Mouse (Mus musculus) CH12.LX (cell line): ENCODE measurements around the gene Gm9821. TPM values are rescaled to one million over a fixed set of nuclear protein-coding genes. Genes with fewer than 3 reads are reported as not detected.

ENCODE experiments used
- DNase-seq: peaks from one replicate; pipeline ENCODE4 v3.0.0-alpha.2; 2013; ENCODE audit errors: extremely low read depth
- H3K27ac ChIP-seq: 2 replicates; pipeline ENCODE4 v1.5.1; 2012; ENCODE audit warnings: low read depth, mild to moderate bottlenecking, control low read depth, moderate library complexity; ENCODE audit not compliant: insufficient read depth
- H3K27me3 ChIP-seq: replicated peaks from 2 replicates; pipeline ENCODE3; 2012; ENCODE audit warnings: inconsistent platforms
- H3K36me3 ChIP-seq, 2 experiments: replicated peaks in 1 of 2; 2 replicates each; pipeline versions ENCODE3 to v1.6.1; 2012; ENCODE audit warnings: inconsistent platforms in 1 of 2, low read length in 1 of 2, mild to moderate bottlenecking in 1 of 2, mixed read lengths in 1 of 2, moderate library complexity in 1 of 2; ENCODE audit not compliant: control insufficient read depth in 1 of 2, insufficient read depth in 1 of 2
- H3K4me1 ChIP-seq, 2 experiments: 2 replicates each; pipeline ENCODE4 v1.6.1; 2012; ENCODE audit warnings: inconsistent platforms in 1 of 2, moderate library complexity in 1 of 2; ENCODE audit not compliant: insufficient read depth in 2 of 2, control insufficient read depth in 1 of 2
- H3K4me2 ChIP-seq: 2 replicates; pipeline ENCODE4 v1.6.1; 2012; ENCODE audit warnings: low read depth, mild to moderate bottlenecking, control low read depth; ENCODE audit not compliant: poor library complexity, insufficient read depth, severe bottlenecking
- H3K4me3 ChIP-seq, 3 experiments: fragments of 150-350 bp in 1 of 3; sonication (generic) in 1 of 3; replicated peaks in 1 of 3; 2 replicates each; pipeline versions ENCODE3 to v1.5.1; 2011 to 2012; ENCODE audit warnings: low read depth in 2 of 3, low read length in 2 of 3, mild to moderate bottlenecking in 2 of 3, moderate library complexity in 2 of 3, control low read depth in 1 of 3, improper control_type of control experiment in 1 of 3, inconsistent platforms in 1 of 3, mixed read lengths in 1 of 3; ENCODE audit not compliant: poor library complexity in 1 of 3
- H3K79me2 ChIP-seq: replicated peaks from 2 replicates; pipeline ENCODE4 v1.6.1; 2012; ENCODE audit warnings: mild to moderate bottlenecking, moderate library complexity; ENCODE audit not compliant: control insufficient read depth, poor library complexity, insufficient read depth, severe bottlenecking; ENCODE audit errors: extremely low read depth
- H3K9ac ChIP-seq: 2 replicates; pipeline ENCODE4 v1.6.1; 2012; ENCODE audit warnings: low read depth, mild to moderate bottlenecking, control low read depth, moderate library complexity; ENCODE audit not compliant: insufficient read depth
- H3K9me3 ChIP-seq: replicated peaks from 2 replicates; pipeline ENCODE3; 2012; ENCODE audit warnings: low read length, inconsistent platforms, mixed read lengths
- BHLHE40 ChIP-seq: IDR thresholded peaks from 2 replicates; pipeline ENCODE4 v1.6.1; 2011; ENCODE audit warnings: mild to moderate bottlenecking, low read depth, low read length, improper control_type of control experiment
- CTCF ChIP-seq, 2 experiments: IDR thresholded peaks in 1 of 2; conservative IDR thresholded peaks in 1 of 2; 2 replicates each; pipeline ENCODE4 v1.5.1; 2011 to 2012; ENCODE audit warnings: low read depth in 2 of 2, low read length in 2 of 2, improper control_type of control experiment in 1 of 2, inconsistent platforms in 1 of 2, mild to moderate bottlenecking in 1 of 2, moderate library complexity in 1 of 2
- ELF1 ChIP-seq: IDR thresholded peaks from 2 replicates; pipeline ENCODE4 v1.6.1; 2014; ENCODE audit warnings: low read depth, mild to moderate bottlenecking, inconsistent platforms, low read length, improper control_type of control experiment
- EP300 ChIP-seq: IDR thresholded peaks from 2 replicates; pipeline ENCODE4 v1.6.1; 2011; ENCODE audit warnings: low read length, improper control_type of control experiment
- HCFC1 ChIP-seq: IDR thresholded peaks from 2 replicates; pipeline ENCODE4 v1.6.1; 2012; ENCODE audit warnings: low read depth, mild to moderate bottlenecking, inconsistent platforms, low read length, improper control_type of control experiment
- JUN ChIP-seq: IDR thresholded peaks from 2 replicates; pipeline ENCODE4 v1.6.1; 2011; ENCODE audit warnings: low read depth, mild to moderate bottlenecking, low read length, improper control_type of control experiment, moderate library complexity; ENCODE audit not compliant: insufficient read depth
- JUND ChIP-seq: conservative IDR thresholded peaks from 2 replicates; pipeline ENCODE4 v1.6.1; 2011; ENCODE audit warnings: low read depth, low read length, improper control_type of control experiment
- MAFK ChIP-seq: IDR thresholded peaks from 2 replicates; pipeline ENCODE4 v1.6.1; 2011; ENCODE audit warnings: low read length, improper control_type of control experiment; ENCODE audit not compliant: insufficient replicate concordance
- MAX ChIP-seq: IDR thresholded peaks from 2 replicates; pipeline ENCODE4 v1.6.1; 2011; ENCODE audit warnings: low read length, improper control_type of control experiment
- MAZ ChIP-seq: IDR thresholded peaks from 2 replicates; pipeline ENCODE4 v1.6.1; 2012; ENCODE audit warnings: low read depth, mild to moderate bottlenecking, inconsistent platforms, low read length, improper control_type of control experiment, moderate library complexity
- MEF2A ChIP-seq: IDR thresholded peaks from 2 replicates; pipeline ENCODE4 v1.6.1; 2014; ENCODE audit warnings: low read depth, mild to moderate bottlenecking, inconsistent platforms, low read length, improper control_type of control experiment, borderline replicate concordance
- MXI1 ChIP-seq: IDR thresholded peaks from 2 replicates; pipeline ENCODE4 v1.6.1; 2011; ENCODE audit warnings: mild to moderate bottlenecking, low read depth, low read length, improper control_type of control experiment
- NELFE ChIP-seq: IDR thresholded peaks from 2 replicates; pipeline ENCODE4 v1.6.1; 2011; ENCODE audit warnings: low read depth, low read length, improper control_type of control experiment
- PAX5 ChIP-seq: IDR thresholded peaks from 2 replicates; pipeline ENCODE4 v1.6.1; 2012; ENCODE audit warnings: low read length, inconsistent platforms, mixed read lengths
- POLR2A ChIP-seq: IDR thresholded peaks from 2 replicates; pipeline ENCODE4 v1.6.1; 2011; ENCODE audit warnings: low read depth, mild to moderate bottlenecking, improper control_type of control experiment, low read length
- POLR2AphosphoS2 ChIP-seq: IDR thresholded peaks from 2 replicates; pipeline ENCODE4 v1.6.1; 2011; ENCODE audit warnings: low read depth, low read length, improper control_type of control experiment
- RAD21 ChIP-seq: IDR thresholded peaks from 2 replicates; pipeline ENCODE4 v1.6.1; 2011; ENCODE audit warnings: low read depth, mild to moderate bottlenecking, low read length, improper control_type of control experiment, moderate library complexity
- RCOR1 ChIP-seq: conservative IDR thresholded peaks from 2 replicates; pipeline ENCODE4 v1.6.1; 2012; ENCODE audit warnings: low read depth, mild to moderate bottlenecking, inconsistent platforms, low read length, improper control_type of control experiment
- SIN3A ChIP-seq: IDR thresholded peaks from 2 replicates; pipeline ENCODE4 v1.6.1; 2012; ENCODE audit warnings: low read length, improper control_type of control experiment, inconsistent platforms
- SMC3 ChIP-seq: IDR thresholded peaks from 2 replicates; pipeline ENCODE4 v1.6.1; 2011; ENCODE audit warnings: low read depth, low read length, improper control_type of control experiment
- TCF12 ChIP-seq: IDR thresholded peaks from 2 replicates; pipeline ENCODE4 v1.6.1; 2014; ENCODE audit warnings: low read depth, mild to moderate bottlenecking, inconsistent platforms, low read length, improper control_type of control experiment
- UBTF ChIP-seq: IDR thresholded peaks from 2 replicates; pipeline ENCODE4 v1.6.1; 2012; ENCODE audit warnings: low read depth, mild to moderate bottlenecking, inconsistent platforms, low read length, improper control_type of control experiment, moderate library complexity
- USF1 ChIP-seq: IDR thresholded peaks from 2 replicates; pipeline ENCODE4 v1.6.1; 2014; ENCODE audit warnings: low read depth, mild to moderate bottlenecking, inconsistent platforms, low read length, improper control_type of control experiment
- USF2 ChIP-seq: conservative IDR thresholded peaks from 2 replicates; pipeline ENCODE4 v1.6.1; 2011; ENCODE audit warnings: low read depth, low read length, improper control_type of control experiment
- ZC3H11A ChIP-seq: IDR thresholded peaks from 2 replicates; pipeline ENCODE4 v1.6.1; 2012; ENCODE audit warnings: low read depth, mild to moderate bottlenecking, inconsistent platforms, low read length, improper control_type of control experiment
- ZKSCAN1 ChIP-seq: IDR thresholded peaks from 2 replicates; pipeline ENCODE4 v1.6.1; 2012; ENCODE audit warnings: low read depth, inconsistent platforms, low read length, improper control_type of control experiment, borderline replicate concordance
- ZNF384 ChIP-seq: IDR thresholded peaks from 2 replicates; pipeline ENCODE4 v1.6.1; 2012; ENCODE audit warnings: low read depth, low read length, improper control_type of control experiment, inconsistent platforms
- dilution Hi-C: fragments of 300-500 bp; cut with MboI; formaldehyde crosslinking; loops from 2 replicates; pipeline ENCODE4 v1.14.3; 2020; ENCODE audit warnings: low sequenced_read_pairs; ENCODE audit not compliant: extremely low pct_unique_long_range_greater_than_20kb, extremely low pct_ligation_motif_present
- in situ Hi-C: fragments of 300-500 bp; cut with MboI; formaldehyde crosslinking; loops from 3 replicates; pipeline ENCODE4 v1.14.3; 2019; ENCODE audit warnings: low sequenced_read_pairs, low pct_ligation_motif_present, low pct_unique_long_range_greater_than_20kb, mixed read lengths
- polyA plus RNA-seq: library from polyadenylated mRNA; unstranded; fragments of >175 nt; gene quantifications from 2 replicates; pipeline ENCODE4 v1.2.1, GENCODE M21; 2012; ENCODE audit warnings: low read depth; ENCODE audit not compliant: insufficient read length
- total RNA-seq, 2 experiments: library from RNA; depleted of rRNA; stranded (reverse); fragments of 300-350 nt in 1 of 2; fragments of >200 nt in 1 of 2; gene quantifications; 2 replicates each; pipeline ENCODE4 v1.2.3; 2012 to 2014

The Gm9821 gene
- total and polyA plus RNA-seq, 3 experiments, result 0.25 to 3.8 TPM; not detected in 1

- Histone ChIP-seq H3K36me3 (peaks cover 10 to 58% of the 10 kb centered on the region in 2 experiments), H3K4me1 (peaks cover 10 to 34% of the 10 kb centered on the region in 2 experiments), H3K27ac (no peak overlapping the region), H3K79me2 (no peaks in the 10 kb centered on the region; the same call in 1 of the 2 replicates), H3K9ac (peak overlapping the region; percentile 45), H3K27me3 (no peaks in the 10 kb centered on the region), H3K9me3 (no peaks in the 10 kb centered on the region), H3K4me3 (peak overlapping the region; percentile 68 to 70 (median 69)), H3K4me2 (peak overlapping the region; percentile 87)
- TF ChIP-seq CTCF (conservative IDR thresholded peaks at IDR 0.05 in 1 of 2, IDR thresholded peaks at IDR 0.05 in 1 of 2; ENCODE audit: low read depth in 2 of 2, low read length in 2 of 2) (no peak), MXI1 (peak; percentile 16; the same call in 1 of the 2 replicates), RAD21 (no peak), USF2 (no peak), MAFK (no peak), USF1 (no peak), JUND (no peak), MAX (0 out of 2 replicates have a peak, but pooled peaks have one; percentile 28), EP300 (no peak), ZKSCAN1 (no peak), UBTF (no peak), POLR2A (peak; percentile 75), PAX5 (no peak), ZC3H11A (no peak), ZNF384 (no peak), ELF1 (peak; percentile 42), RCOR1 (no peak), SMC3 (no peak), BHLHE40 (no peak), MAZ (no peak), NELFE (peak; percentile 56; the same call in 1 of the 2 replicates), MEF2A (no peak), SIN3A (no peak), TCF12 (0 out of 2 replicates have a peak, but pooled peaks have one; percentile 34), JUN (no peak), POLR2AphosphoS2 (no peak), HCFC1 (no peak)
- dilution Hi-C loops, result no loop called here
- in situ Hi-C loops, result loop anchor here (10.0 kb wide), 1 partner anchor 148 kb away; no protein-coding TSS in a partner anchor
- DNase-seq, result peak; percentile 75
Observed at GRCm38 (mm10) chr2:91922586-91923414, 22.7 kb upstream of the Gm9821 start.
